Mouse (Mus musculus) CH12.LX (cell line): ENCODE measurements around the gene Mcrs1. TPM values are rescaled to one million over a fixed set of nuclear protein-coding genes. Genes with fewer than 3 reads are reported as not detected.

Experiments
- DNase-seq: peaks from one replicate; pipeline ENCODE4 v3.0.0-alpha.2; 2013; ENCODE audit errors: extremely low read depth
- H3K27ac ChIP-seq: 2 replicates; pipeline ENCODE4 v1.5.1; 2012; ENCODE audit warnings: low read depth, mild to moderate bottlenecking, control low read depth, moderate library complexity; ENCODE audit not compliant: insufficient read depth
- H3K27me3 ChIP-seq: replicated peaks from 2 replicates; pipeline ENCODE3; 2012; ENCODE audit warnings: inconsistent platforms
- H3K36me3 ChIP-seq, 2 experiments: replicated peaks in 1 of 2; 2 replicates each; pipeline versions ENCODE3 to v1.6.1; 2012; ENCODE audit warnings: inconsistent platforms in 1 of 2, low read length in 1 of 2, mild to moderate bottlenecking in 1 of 2, mixed read lengths in 1 of 2, moderate library complexity in 1 of 2; ENCODE audit not compliant: control insufficient read depth in 1 of 2, insufficient read depth in 1 of 2
- H3K4me1 ChIP-seq, 2 experiments: 2 replicates each; pipeline ENCODE4 v1.6.1; 2012; ENCODE audit warnings: inconsistent platforms in 1 of 2, moderate library complexity in 1 of 2; ENCODE audit not compliant: insufficient read depth in 2 of 2, control insufficient read depth in 1 of 2
- H3K4me2 ChIP-seq: 2 replicates; pipeline ENCODE4 v1.6.1; 2012; ENCODE audit warnings: low read depth, mild to moderate bottlenecking, control low read depth; ENCODE audit not compliant: poor library complexity, insufficient read depth, severe bottlenecking
- H3K4me3 ChIP-seq, 3 experiments: fragments of 150-350 bp in 1 of 3; sonication (generic) in 1 of 3; replicated peaks in 1 of 3; 2 replicates each; pipeline versions ENCODE3 to v1.5.1; 2011 to 2012; ENCODE audit warnings: low read depth in 2 of 3, low read length in 2 of 3, mild to moderate bottlenecking in 2 of 3, moderate library complexity in 2 of 3, control low read depth in 1 of 3, improper control_type of control experiment in 1 of 3, inconsistent platforms in 1 of 3, mixed read lengths in 1 of 3; ENCODE audit not compliant: poor library complexity in 1 of 3
- H3K79me2 ChIP-seq: replicated peaks from 2 replicates; pipeline ENCODE4 v1.6.1; 2012; ENCODE audit warnings: mild to moderate bottlenecking, moderate library complexity; ENCODE audit not compliant: control insufficient read depth, poor library complexity, insufficient read depth, severe bottlenecking; ENCODE audit errors: extremely low read depth
- H3K9ac ChIP-seq: 2 replicates; pipeline ENCODE4 v1.6.1; 2012; ENCODE audit warnings: low read depth, mild to moderate bottlenecking, control low read depth, moderate library complexity; ENCODE audit not compliant: insufficient read depth
- H3K9me3 ChIP-seq: replicated peaks from 2 replicates; pipeline ENCODE3; 2012; ENCODE audit warnings: low read length, inconsistent platforms, mixed read lengths
- BHLHE40 ChIP-seq: IDR thresholded peaks from 2 replicates; pipeline ENCODE4 v1.6.1; 2011; ENCODE audit warnings: mild to moderate bottlenecking, low read depth, low read length, improper control_type of control experiment
- CHD2 ChIP-seq: IDR thresholded peaks from 2 replicates; pipeline ENCODE4 v1.6.1; 2011; ENCODE audit warnings: low read length, improper control_type of control experiment
- CTCF ChIP-seq, 2 experiments: IDR thresholded peaks in 1 of 2; conservative IDR thresholded peaks in 1 of 2; 2 replicates each; pipeline ENCODE4 v1.5.1; 2011 to 2012; ENCODE audit warnings: low read depth in 2 of 2, low read length in 2 of 2, improper control_type of control experiment in 1 of 2, inconsistent platforms in 1 of 2, mild to moderate bottlenecking in 1 of 2, moderate library complexity in 1 of 2
- ELF1 ChIP-seq: IDR thresholded peaks from 2 replicates; pipeline ENCODE4 v1.6.1; 2014; ENCODE audit warnings: low read depth, mild to moderate bottlenecking, inconsistent platforms, low read length, improper control_type of control experiment
- EP300 ChIP-seq: IDR thresholded peaks from 2 replicates; pipeline ENCODE4 v1.6.1; 2011; ENCODE audit warnings: low read length, improper control_type of control experiment
- HCFC1 ChIP-seq: IDR thresholded peaks from 2 replicates; pipeline ENCODE4 v1.6.1; 2012; ENCODE audit warnings: low read depth, mild to moderate bottlenecking, inconsistent platforms, low read length, improper control_type of control experiment
- IRF4 ChIP-seq: IDR thresholded peaks from 2 replicates; pipeline ENCODE4 v1.6.1; 2014; ENCODE audit warnings: low read depth, mild to moderate bottlenecking, inconsistent platforms, low read length, improper control_type of control experiment
- JUN ChIP-seq: IDR thresholded peaks from 2 replicates; pipeline ENCODE4 v1.6.1; 2011; ENCODE audit warnings: low read depth, mild to moderate bottlenecking, low read length, improper control_type of control experiment, moderate library complexity; ENCODE audit not compliant: insufficient read depth
- JUND ChIP-seq: conservative IDR thresholded peaks from 2 replicates; pipeline ENCODE4 v1.6.1; 2011; ENCODE audit warnings: low read depth, low read length, improper control_type of control experiment
- MAFK ChIP-seq: IDR thresholded peaks from 2 replicates; pipeline ENCODE4 v1.6.1; 2011; ENCODE audit warnings: low read length, improper control_type of control experiment; ENCODE audit not compliant: insufficient replicate concordance
- MAX ChIP-seq: IDR thresholded peaks from 2 replicates; pipeline ENCODE4 v1.6.1; 2011; ENCODE audit warnings: low read length, improper control_type of control experiment
- MAZ ChIP-seq: IDR thresholded peaks from 2 replicates; pipeline ENCODE4 v1.6.1; 2012; ENCODE audit warnings: low read depth, mild to moderate bottlenecking, inconsistent platforms, low read length, improper control_type of control experiment, moderate library complexity
- MYC ChIP-seq: IDR thresholded peaks from 2 replicates; pipeline ENCODE4 v1.6.1; 2011; ENCODE audit warnings: low read depth, mild to moderate bottlenecking, improper control_type of control experiment, low read length
- NELFE ChIP-seq: IDR thresholded peaks from 2 replicates; pipeline ENCODE4 v1.6.1; 2011; ENCODE audit warnings: low read depth, low read length, improper control_type of control experiment
- PAX5 ChIP-seq: IDR thresholded peaks from 2 replicates; pipeline ENCODE4 v1.6.1; 2012; ENCODE audit warnings: low read length, inconsistent platforms, mixed read lengths
- POLR2A ChIP-seq: IDR thresholded peaks from 2 replicates; pipeline ENCODE4 v1.6.1; 2011; ENCODE audit warnings: low read depth, mild to moderate bottlenecking, improper control_type of control experiment, low read length
- POLR2AphosphoS2 ChIP-seq: IDR thresholded peaks from 2 replicates; pipeline ENCODE4 v1.6.1; 2011; ENCODE audit warnings: low read depth, low read length, improper control_type of control experiment
- RAD21 ChIP-seq: IDR thresholded peaks from 2 replicates; pipeline ENCODE4 v1.6.1; 2011; ENCODE audit warnings: low read depth, mild to moderate bottlenecking, low read length, improper control_type of control experiment, moderate library complexity
- RCOR1 ChIP-seq: conservative IDR thresholded peaks from 2 replicates; pipeline ENCODE4 v1.6.1; 2012; ENCODE audit warnings: low read depth, mild to moderate bottlenecking, inconsistent platforms, low read length, improper control_type of control experiment
- SMC3 ChIP-seq: IDR thresholded peaks from 2 replicates; pipeline ENCODE4 v1.6.1; 2011; ENCODE audit warnings: low read depth, low read length, improper control_type of control experiment
- TCF12 ChIP-seq: IDR thresholded peaks from 2 replicates; pipeline ENCODE4 v1.6.1; 2014; ENCODE audit warnings: low read depth, mild to moderate bottlenecking, inconsistent platforms, low read length, improper control_type of control experiment
- USF2 ChIP-seq: conservative IDR thresholded peaks from 2 replicates; pipeline ENCODE4 v1.6.1; 2011; ENCODE audit warnings: low read depth, low read length, improper control_type of control experiment
- ZC3H11A ChIP-seq: IDR thresholded peaks from 2 replicates; pipeline ENCODE4 v1.6.1; 2012; ENCODE audit warnings: low read depth, mild to moderate bottlenecking, inconsistent platforms, low read length, improper control_type of control experiment
- ZMIZ1 ChIP-seq: IDR thresholded peaks from 2 replicates; pipeline ENCODE4 v1.6.1; 2012; ENCODE audit warnings: low read depth, mild to moderate bottlenecking, inconsistent platforms, low read length, improper control_type of control experiment
- ZNF384 ChIP-seq: IDR thresholded peaks from 2 replicates; pipeline ENCODE4 v1.6.1; 2012; ENCODE audit warnings: low read depth, low read length, improper control_type of control experiment, inconsistent platforms
- dilution Hi-C: fragments of 300-500 bp; cut with MboI; formaldehyde crosslinking; loops from 2 replicates; pipeline ENCODE4 v1.14.3; 2020; ENCODE audit warnings: low sequenced_read_pairs; ENCODE audit not compliant: extremely low pct_unique_long_range_greater_than_20kb, extremely low pct_ligation_motif_present
- in situ Hi-C: fragments of 300-500 bp; cut with MboI; formaldehyde crosslinking; loops from 3 replicates; pipeline ENCODE4 v1.14.3; 2019; ENCODE audit warnings: low sequenced_read_pairs, low pct_ligation_motif_present, low pct_unique_long_range_greater_than_20kb, mixed read lengths
- polyA plus RNA-seq: library from polyadenylated mRNA; unstranded; fragments of >175 nt; gene quantifications from 2 replicates; pipeline ENCODE4 v1.2.1, GENCODE M21; 2012; ENCODE audit warnings: low read depth; ENCODE audit not compliant: insufficient read length
- total RNA-seq, 2 experiments: library from RNA; depleted of rRNA; stranded (reverse); fragments of 300-350 nt in 1 of 2; fragments of >200 nt in 1 of 2; gene quantifications; 2 replicates each; pipeline ENCODE4 v1.2.3; 2012 to 2014

The Mcrs1 gene
- total and polyA plus RNA-seq, 3 experiments: 75.9 to 105 (median 85.1) TPM

DNA sequence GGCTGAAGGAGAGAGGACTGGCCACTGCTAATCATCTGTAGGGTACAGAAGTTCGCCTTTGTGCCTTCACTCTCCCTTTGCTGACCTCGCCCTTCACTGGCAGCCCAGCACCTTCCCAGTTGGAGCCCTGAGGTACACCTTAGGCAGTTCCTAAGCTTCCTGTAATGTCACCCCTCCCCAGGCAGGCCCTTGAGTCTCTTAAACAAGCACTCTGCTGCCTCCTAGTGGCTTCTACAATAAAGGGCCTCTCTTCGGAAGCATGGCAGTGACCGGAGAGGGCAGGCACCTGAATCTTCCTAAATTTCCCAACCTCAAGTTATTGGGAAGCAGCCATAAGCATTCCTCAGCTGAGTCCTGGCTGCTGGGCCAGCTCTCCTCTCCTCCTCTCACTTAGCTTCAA is 13.9 kb upstream of the Mcrs1 start:
- Histone ChIP-seq H3K9ac (no peak overlapping the region), H3K4me3 (no peak overlapping the region), H3K27ac (no peak overlapping the region), H3K36me3 (no peaks in the 10 kb centered on the region), H3K4me2 (no peak overlapping the region), H3K79me2 (no peaks in the 10 kb centered on the region), H3K27me3 (peaks cover 11% of the 10 kb centered on the region), H3K9me3 (no peaks in the 10 kb centered on the region), H3K4me1 (peaks cover 6 to 10% of the 10 kb centered on the region in 2 experiments; a peak in 2 of 4 replicates)
- dilution Hi-C loops: no loop called here
- in situ Hi-C loops: no loop called here
- TF ChIP-seq MAFK (no peak), MAX (peak; percentile 53), JUND (no peak), EP300 (no peak), IRF4 (0 out of 2 replicates have a peak, but pooled peaks have one; percentile 30), ZC3H11A (peak; percentile 63), RCOR1 (no peak), JUN (no peak), POLR2A (no peak), TCF12 (0 out of 2 replicates have a peak, but pooled peaks have one; percentile 24), RAD21 (peak; percentile 96), ZNF384 (no peak), CTCF (conservative IDR thresholded peaks at IDR 0.05 in 1 of 2, IDR thresholded peaks at IDR 0.05 in 1 of 2; ENCODE audit: low read depth in 2 of 2, low read length in 2 of 2) (peak; percentile 77 to 97), NELFE (peak; percentile 31; the same call in 1 of the 2 replicates), PAX5 (no peak), MYC (peak; percentile 76; the same call in 1 of the 2 replicates), SMC3 (peak; percentile 90), HCFC1 (no peak), BHLHE40 (no peak), ELF1 (peak; percentile 58; the same call in 1 of the 2 replicates), MAZ (peak; percentile 78)
- DNase-seq: peak; percentile 92

DNA sequence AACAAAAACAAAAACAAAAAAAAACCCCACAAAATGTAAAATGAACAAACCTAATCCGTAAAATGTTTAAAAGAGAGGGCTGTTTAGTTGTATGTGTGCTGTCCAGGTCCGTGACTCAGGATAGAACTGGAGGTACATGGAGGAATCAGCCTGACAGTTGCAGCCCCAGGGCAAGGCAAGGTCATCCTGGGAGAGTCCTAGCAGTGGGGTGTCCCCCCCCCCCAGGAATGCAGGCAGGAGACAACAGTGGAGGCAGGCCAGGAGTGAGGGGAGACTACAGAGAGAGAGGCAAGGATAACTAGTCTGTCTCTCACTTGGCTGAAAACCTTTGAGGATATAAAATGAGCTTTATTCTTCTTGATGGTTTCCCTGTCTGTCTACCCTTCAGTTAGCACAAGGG is 12.6 kb upstream of the Mcrs1 start:
- Histone ChIP-seq H3K27ac (no peak overlapping the region), H3K79me2 (no peaks in the 10 kb centered on the region), H3K4me2 (no peak overlapping the region), H3K36me3 (no peaks in the 10 kb centered on the region), H3K27me3 (peaks cover 5% of the 10 kb centered on the region), H3K4me3 (no peak overlapping the region), H3K4me1 (peaks cover 8 to 19% of the 10 kb centered on the region in 2 experiments; a peak in 3 of 4 replicates), H3K9ac (no peak overlapping the region), H3K9me3 (no peaks in the 10 kb centered on the region)
- TF ChIP-seq SMC3 (no peak), CHD2 (no peak), USF2 (no peak), EP300 (no peak), TCF12 (no peak), ZMIZ1 (no peak), POLR2AphosphoS2 (no peak), NELFE (no peak)
- DNase-seq: no peak
- dilution Hi-C loops (no loop called here), in situ Hi-C loops (no loop called here)
